Mouse (Mus musculus) embryonic fibroblast, embryonic 13.5 days (primary cell): Measurements from ENCODE around the gene Zfp296. TPM values are rescaled to one million over a fixed set of nuclear protein-coding genes. Genes with fewer than 3 reads are reported as not detected.

Experiments used
- H3K27ac ChIP-seq: 2 replicates; pipeline ENCODE4 v1.5.1; 2012; ENCODE audit warnings: low read length, control low read depth, inconsistent platforms; ENCODE audit not compliant: insufficient read depth
- H3K4me1 ChIP-seq: 2 replicates; pipeline ENCODE4 v1.6.1; 2011; ENCODE audit warnings: low read length; ENCODE audit not compliant: control insufficient read depth, insufficient read depth
- H3K4me3 ChIP-seq: 2 replicates; pipeline ENCODE4 v1.5.1; 2011; ENCODE audit warnings: mild to moderate bottlenecking, control low read depth, low read length; ENCODE audit not compliant: insufficient read depth
- CTCF ChIP-seq: IDR thresholded peaks from 2 replicates; pipeline ENCODE4 v1.5.1; 2011; ENCODE audit warnings: mild to moderate bottlenecking, control low read depth, low read length, moderate library complexity, borderline replicate concordance; ENCODE audit not compliant: insufficient read depth
- POLR2A ChIP-seq: IDR thresholded peaks from 2 replicates; pipeline ENCODE4 v1.6.1; 2011; ENCODE audit warnings: low read depth, mild to moderate bottlenecking, control low read depth, low read length, moderate library complexity
- polyA plus RNA-seq: library from polyadenylated mRNA; stranded (reverse); fragments of >200 nt; gene quantifications from 2 replicates; pipeline ENCODE4 v1.2.4, GENCODE M21; 2011; ENCODE audit warnings: low read depth; ENCODE audit not compliant: missing spikeins, insufficient read length

Gene Zfp296
- polyA plus RNA-seq, 1 experiment = 1.5 TPM

GRCm38 (mm10) chr7:19561431-19561764 is 15.7 kb upstream of the Zfp296 start:
- H3K27ac ChIP-seq = peak overlapping the region; percentile 88
- no peak for TF ChIP-seq CTCF
- no peak for TF ChIP-seq POLR2A
- H3K4me3 ChIP-seq = peak overlapping the region; percentile 99
- peaks cover 3% of the 10 kb centered on the region; the same call in 1 of the 2 replicates for H3K4me1 ChIP-seq

- Histone ChIP-seq H3K4me1 (peaks cover 3% of the 10 kb centered on the region; the same call in 1 of the 2 replicates), H3K27ac (peak overlapping the region; percentile 88), H3K4me3 (peak overlapping the region; percentile 99)
- peak; percentile 53 for TF ChIP-seq POLR2A
- no peak for TF ChIP-seq CTCF
Measured at GRCm38 (mm10) chr7:19561765-19562642, 15.1 kb upstream of the Zfp296 start.

- H3K4me1 ChIP-seq = peaks cover 3% of the 10 kb centered on the region; the same call in 1 of the 2 replicates
- TF ChIP-seq POLR2A (peak; percentile 31), CTCF (no peak)
- H3K4me3 ChIP-seq = peak within 1 kb of the TSS; percentile 99
- H3K27ac ChIP-seq = peak within 1 kb of the TSS; percentile 88
Measured at GRCm38 (mm10) chr7:19562643-19563410, 14.3 kb upstream of the Zfp296 start, which contains the start of gene Ppp1r37. Ppp1r37 (minus strand) TSS chr7:19563076.

DNA sequence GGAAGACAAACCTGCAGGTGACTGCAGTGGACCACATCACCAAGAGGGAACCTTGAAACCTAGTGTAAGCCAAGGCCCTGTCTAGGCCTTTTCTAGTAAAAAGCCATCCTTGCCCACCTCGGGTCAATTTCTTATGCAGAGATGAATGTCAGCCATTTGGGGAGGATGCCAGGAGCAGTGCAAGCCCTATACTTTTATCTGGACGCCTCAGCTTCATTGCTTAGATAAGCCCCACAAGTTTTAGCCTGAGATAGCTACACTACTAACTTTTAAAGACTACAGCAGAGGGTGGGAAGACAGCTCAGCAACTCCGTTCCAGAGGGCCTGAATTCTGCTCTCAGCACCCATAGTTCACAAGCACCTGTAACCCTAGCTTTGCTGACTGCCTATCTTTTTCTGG is 13.2 kb upstream of the Zfp296 start:
- Histone ChIP-seq H3K4me3 (no peak overlapping the region), H3K27ac (no peak overlapping the region), H3K4me1 (peaks cover 3% of the 10 kb centered on the region; the same call in 1 of the 2 replicates)
- TF ChIP-seq CTCF = no peak
- no peak for TF ChIP-seq POLR2A

DNA sequence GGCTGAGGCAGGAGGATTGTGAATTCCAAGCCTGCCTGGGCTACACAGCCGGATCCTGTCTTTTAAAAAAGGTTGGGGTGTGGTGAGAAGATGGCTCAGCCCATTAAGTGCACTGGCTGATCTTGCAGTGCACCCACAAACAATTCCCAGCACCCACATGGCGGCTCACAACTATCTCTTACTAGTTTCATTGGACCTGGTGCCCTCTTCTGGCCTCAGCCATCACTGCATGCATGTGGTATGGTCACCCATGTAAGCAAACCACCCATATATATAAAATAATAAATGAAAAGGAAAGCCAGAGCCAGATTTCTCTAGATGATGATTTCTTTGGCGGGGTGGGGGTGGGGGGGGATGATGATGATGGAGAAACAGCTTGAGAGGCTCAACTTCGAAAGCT is 12.6 kb upstream of the Zfp296 start:
- Histone ChIP-seq H3K4me3 (no peak overlapping the region), H3K27ac (no peak overlapping the region), H3K4me1 (peaks cover 3% of the 10 kb centered on the region; the same call in 1 of the 2 replicates)
- TF ChIP-seq CTCF (peak; percentile 32; the same call in 1 of the 2 replicates), POLR2A (no peak)

DNA sequence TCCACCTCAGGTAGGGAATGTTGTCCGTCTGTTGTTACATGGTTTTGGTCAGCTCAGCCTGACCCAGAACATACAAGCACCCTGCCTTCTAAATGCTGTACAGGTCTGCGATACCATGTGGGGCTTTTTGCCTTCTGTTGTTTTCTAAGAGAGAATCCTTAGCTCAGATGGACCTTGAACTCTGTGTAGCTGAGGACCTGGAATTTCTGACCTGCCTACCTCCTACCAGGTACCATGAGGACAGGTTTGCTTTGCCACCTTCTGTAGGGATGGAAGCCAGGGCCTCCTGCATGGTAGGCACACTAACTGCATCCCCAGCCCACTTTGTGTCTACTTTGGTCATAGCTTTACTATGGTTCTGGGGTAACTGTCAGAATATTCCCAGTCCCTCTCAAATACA is 11.3 kb upstream of the Zfp296 start:
- H3K27ac ChIP-seq = no peak overlapping the region
- no peak overlapping the region for H3K4me3 ChIP-seq
- TF ChIP-seq POLR2A (no peak), CTCF (no peak)
- H3K4me1 ChIP-seq = no peaks in the 10 kb centered on the region

DNA sequence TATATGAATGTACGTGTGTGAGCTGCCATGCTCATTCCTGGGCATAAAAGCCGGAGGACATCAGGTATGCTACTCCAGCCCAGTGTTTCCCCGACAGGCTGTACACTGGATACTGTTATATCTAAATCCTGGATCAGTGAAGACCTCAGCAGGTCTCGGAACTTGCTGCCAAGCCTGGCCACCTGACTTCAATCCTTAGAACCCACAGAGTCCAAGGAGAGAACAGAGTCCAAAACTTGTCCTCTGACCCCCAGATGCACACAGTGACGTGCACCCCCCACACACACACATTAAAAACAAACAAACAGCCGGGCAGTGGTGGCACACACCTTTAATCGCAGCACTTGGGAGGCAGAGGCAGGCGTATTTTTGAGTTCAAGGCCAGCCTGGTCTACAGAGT is 9.7 kb upstream of the Zfp296 start:
- TF ChIP-seq POLR2A = no peak
- no peak for TF ChIP-seq CTCF
- Histone ChIP-seq H3K4me3 (no peak overlapping the region), H3K4me1 (no peaks in the 10 kb centered on the region), H3K27ac (no peak overlapping the region)

DNA sequence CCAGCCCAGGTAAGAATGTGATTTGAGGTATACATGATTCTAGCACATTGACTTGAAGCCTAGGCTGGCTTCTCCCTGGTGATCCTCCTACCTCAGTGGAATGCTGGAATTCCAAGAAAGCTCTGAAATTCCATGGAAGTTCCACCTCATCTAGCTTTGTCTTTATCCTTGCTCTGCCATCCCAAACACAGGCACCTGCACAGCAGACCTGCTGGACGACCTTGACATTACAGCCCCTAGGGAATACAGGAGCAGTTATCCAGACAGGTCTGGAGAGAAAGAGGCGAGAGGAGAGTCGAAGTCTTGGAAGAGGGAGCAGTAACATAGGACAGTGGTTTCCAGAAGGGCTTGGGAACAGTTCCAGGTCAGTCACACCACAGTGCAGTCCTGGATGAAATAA is 7.4 kb upstream of the Zfp296 start:
- Histone ChIP-seq H3K4me1 (no peaks in the 10 kb centered on the region), H3K4me3 (no peak overlapping the region), H3K27ac (no peak overlapping the region)
- no peak for TF ChIP-seq CTCF

DNA sequence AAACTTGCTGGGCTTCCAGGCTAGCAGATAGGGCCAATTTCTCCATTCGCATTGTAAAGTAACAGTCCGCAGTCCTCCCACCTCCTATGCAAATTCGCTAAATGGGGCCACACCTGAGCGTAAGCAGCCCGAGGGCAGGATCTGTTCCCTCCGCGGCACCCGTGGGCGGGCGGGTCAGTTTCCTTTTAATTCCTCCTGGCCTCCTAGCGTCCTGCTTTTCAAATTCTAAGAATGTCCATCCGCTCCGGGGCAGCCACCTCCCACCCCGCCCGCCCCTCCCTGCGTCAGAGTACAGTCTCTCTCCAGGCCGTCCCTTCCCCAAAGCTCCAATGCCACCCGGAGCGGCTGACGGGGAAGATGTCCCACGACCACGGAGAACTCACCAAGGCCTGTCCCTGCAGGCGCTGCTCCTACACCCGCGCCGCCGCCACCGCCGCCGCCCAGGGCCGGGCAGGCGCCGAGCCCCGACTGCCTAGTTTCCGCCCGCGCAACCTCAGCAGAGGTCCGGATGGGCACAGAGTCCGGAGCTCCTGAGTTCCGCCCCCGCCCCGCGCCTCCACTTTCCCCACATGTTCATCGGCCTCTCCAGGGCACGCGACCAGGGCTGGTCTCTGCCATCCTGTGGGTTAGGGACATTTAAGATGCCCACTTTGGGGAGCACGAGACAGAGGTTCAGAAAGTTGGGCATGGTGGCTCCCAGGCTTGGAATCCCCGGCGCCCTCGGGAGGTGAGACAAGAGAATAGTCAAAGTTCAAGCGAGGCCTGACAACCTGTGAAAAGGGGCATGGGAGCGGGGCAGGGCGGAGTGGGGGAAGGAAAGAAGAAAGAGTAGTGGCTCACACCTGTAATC is 3.9 kb upstream of the Zfp296 start:
- TF ChIP-seq CTCF (no peak), POLR2A (peak; percentile 81)
- Histone ChIP-seq H3K4me3 (peak overlapping the region; percentile 92), H3K4me1 (no peaks in the 10 kb centered on the region), H3K27ac (peak overlapping the region; percentile 84)
